Mouse (Mus musculus): Measurements from ENCODE around the gene Wnt4. TPM values are rescaled to one million over a fixed set of nuclear protein-coding genes. Genes with fewer than 3 reads are reported as not detected.
A peak's percentile ranks its signal among the peaks of the same experiment; 100 is the strongest.

The Wnt4 gene
- under 1 TPM; 0.09 to 0.25 (median 0.15) TPM for total RNA-seq (2022)

- DNase-seq (ENCODE audit: low spot score), result no peak
Measured at GRCm38 (mm10) chr4:137277166-137277513, at the start of gene Wnt4. TSS of gene Wnt4 (plus strand) at chr4:137277489.

DNA sequence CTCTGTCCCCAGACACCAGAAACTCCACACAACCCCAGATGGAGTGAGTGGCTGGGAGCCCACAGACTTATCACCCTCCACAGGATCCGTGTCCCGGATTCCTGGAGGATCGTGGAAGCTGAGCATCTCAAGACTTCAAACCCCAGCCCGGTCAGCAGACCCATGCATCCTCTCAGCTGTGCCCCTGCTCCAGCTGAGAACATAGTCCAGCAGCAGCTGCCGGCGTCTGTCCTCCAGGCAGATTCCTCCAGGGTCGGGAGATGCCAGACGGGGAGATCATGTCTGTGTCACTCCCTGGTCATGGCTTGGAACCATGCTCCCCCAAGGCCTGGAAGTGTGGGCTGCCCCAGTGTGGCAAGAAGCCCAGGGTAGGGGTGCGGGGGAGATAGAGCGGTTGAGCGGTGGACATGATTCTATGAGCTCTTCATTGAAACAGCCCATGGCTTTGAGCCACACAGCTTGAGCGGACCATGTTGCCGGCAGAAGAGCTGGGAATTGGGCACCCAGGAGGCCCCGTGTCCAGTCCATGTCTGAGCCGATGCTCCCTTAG lies 48.6 kb upstream of the Wnt4 start:
- no peak for DNase-seq (ENCODE audit: low spot score)

- peak; percentile 38 for DNase-seq (ENCODE audit: low spot score)
Measured at GRCm38 (mm10) chr4:137231494-137232470, 45.5 kb upstream of the Wnt4 start.

DNA sequence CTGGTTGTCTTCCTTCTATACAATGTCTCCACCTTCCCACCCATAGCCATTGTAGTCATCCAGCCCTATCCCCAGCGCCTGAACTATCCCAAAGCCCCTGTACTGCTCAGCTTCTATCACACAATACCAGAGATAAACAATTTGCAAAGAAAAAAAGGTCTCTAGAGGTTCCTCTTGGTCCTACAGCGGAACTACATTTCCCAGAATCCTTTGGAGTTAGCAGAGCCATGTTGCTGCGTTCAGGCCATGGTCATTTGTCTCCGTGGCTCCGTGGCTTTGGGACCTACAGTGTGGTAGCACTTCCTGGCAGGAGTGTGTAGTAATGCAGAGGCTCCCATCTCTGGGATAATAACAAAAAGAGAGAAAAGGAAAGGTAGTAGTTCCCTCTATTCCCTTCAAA lies 43.7 kb upstream of the Wnt4 start:
- DNase-seq (ENCODE audit: low spot score), result no peak

DNA sequence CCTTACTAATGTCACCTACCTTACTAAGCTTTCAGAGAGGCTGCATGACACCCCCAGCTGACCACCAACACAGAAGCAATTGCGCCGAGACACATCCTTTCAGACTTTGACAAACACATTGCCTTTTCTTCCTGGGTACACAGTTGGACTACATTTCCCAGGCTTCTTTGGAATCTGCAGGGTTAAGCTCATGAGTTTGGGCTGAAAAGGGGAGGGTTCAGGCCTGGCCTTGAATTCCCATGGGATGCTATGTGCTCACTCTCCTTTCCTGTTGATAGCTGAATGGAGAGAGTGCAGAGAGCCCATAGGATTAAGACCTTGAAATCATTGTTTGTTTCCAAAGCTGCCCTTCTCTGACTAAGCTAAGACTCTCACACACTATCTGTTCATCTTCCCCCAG lies 42.8 kb upstream of the Wnt4 start:
- DNase-seq (ENCODE audit: low spot score), result peak; percentile 18

DNA sequence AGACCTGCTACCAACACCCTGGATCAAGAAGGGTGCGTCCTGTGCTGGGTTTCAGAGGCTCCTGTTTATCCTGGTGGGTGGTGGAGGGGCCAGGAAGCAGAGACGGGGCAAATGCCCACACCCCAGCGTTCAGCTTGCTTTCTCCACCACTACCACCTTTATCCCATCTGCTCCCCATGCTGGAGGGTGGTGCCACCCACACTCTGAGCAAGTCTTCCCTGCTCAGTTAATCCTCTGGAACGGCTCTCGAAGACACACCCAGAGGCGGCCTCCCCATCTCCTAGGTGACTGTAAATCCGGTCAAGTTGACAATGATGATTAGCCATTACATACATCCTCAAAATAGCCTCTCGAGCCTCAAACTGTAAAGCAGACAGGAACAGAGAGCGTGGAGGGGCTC lies 41.9 kb upstream of the Wnt4 start:
- no peak for DNase-seq (ENCODE audit: low spot score)

DNA sequence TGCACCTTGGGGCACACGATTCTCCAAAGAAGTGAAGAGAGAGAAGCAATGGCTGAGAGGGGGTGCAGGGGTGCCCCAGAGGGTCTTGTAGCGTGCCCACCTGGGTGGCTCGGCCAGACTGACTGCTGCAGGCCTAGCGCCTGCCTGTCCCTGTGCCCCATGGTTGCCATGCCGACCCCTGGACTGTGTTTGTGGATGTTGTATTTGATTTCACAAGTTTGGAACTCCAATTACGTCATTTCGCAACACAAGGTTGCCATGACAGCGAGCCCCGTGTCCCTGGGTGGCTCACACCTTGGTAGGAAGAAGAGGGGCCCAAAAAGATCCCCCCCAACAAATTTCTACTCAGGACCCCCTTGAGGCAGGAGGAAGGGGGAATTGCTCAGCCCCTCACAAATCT lies 32.4 kb upstream of the Wnt4 start:
- no peak for DNase-seq (ENCODE audit: low spot score)

DNA sequence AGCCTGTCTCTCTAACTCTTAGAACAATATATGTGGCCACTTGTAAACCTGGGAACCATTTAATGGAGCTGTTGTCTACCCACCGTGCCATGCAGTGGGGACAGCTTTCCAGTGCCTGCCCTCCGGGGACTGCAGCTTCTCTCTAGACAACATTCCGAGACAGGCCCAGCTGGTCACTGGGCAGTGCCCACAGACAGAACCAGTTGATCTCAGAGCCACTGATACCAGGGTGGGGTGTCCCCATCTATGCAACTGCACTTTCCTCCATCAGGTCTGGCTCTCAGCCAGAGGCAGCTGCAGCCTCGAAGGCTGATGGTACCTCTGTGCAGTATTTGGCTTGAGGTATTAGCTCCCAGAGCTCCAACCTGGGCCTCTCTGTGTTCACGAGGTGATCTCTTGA lies 27.0 kb upstream of the Wnt4 start:
- DNase-seq (ENCODE audit: low spot score), result no peak

- no peak for DNase-seq (ENCODE audit: low spot score)
Measured at GRCm38 (mm10) chr4:137250849-137251248, 26.4 kb upstream of the Wnt4 start.

DNA sequence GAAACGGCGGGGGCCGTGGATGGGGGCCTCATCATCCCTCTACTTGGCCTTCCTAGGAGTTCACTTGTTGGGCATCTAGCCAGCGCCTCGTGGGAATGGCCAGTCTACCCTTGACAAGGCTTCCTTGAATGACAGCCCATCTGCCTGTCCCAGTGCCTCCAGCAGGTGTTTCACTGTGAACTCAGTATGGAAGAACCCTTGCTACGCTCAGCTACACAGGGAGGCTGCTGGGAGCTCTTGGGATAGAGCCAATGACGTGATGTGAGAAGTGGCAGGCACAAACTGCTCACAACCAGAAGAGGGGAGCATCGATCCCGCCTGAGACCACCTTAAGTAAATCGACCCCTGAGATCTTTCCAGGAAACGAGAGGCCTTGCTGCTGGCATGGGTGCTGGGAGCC lies 23.7 kb upstream of the Wnt4 start:
- DNase-seq (ENCODE audit: low spot score), result no peak

DNA sequence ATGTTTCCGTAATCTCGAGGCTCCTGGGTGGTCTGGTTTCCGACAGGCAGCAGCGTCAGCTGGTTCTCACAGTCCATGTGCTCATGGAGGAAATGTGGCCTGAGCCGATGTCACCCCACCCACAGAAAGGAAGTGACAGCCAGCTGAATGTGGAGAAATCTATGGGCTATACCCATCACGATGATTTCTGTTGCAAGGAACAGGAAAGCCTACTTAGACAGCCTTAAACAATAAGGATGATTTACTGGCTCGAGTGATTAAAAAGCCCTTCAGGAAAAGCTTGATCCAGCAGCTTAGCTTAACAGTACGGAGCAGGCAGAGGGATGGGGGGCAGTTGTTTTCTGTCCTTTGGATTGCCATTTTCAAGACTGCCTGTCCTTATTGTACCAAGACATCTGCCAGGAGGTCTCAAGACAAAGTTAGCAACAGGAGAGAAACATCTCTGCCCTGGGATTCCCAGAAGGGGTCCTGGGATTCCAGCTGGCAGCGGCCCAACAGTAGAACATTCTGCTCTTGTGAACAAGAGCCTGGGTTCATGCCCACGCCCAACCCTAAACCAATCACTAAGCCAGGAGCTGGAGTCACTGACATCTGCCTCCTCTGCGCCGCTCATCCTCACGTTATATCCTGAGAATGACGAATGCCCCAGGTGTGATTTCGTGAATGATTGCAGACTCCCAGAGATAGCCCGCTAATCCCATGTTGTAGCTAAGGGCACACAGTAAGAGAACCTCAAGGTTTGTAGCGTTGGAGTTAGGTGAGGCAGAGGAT lies 22.9 kb upstream of the Wnt4 start:
- DNase-seq (ENCODE audit: low spot score), result no peak

- DNase-seq (ENCODE audit: low spot score), result no peak
Measured at GRCm38 (mm10) chr4:137255568-137255967, 21.7 kb upstream of the Wnt4 start.

DNA sequence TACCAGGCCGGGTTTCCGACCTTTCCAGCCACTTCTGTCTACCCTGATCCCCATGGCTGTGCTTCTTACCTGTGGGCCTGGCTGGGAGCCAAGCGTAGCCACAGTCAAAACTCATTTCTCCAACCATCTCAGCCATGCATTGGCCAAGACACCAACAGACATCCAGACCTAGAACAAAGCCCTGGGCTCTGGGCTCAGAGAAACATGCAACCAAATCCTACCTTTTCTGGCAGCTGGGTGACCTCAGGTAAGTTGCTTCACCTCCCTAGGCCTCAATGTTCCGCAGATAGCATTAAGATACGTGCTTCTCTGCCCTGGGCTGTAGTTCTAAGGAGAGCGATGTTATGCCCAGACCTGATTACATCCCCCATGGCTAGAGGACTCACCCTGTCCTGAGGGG lies 15.5 kb upstream of the Wnt4 start:
- no peak for DNase-seq (ENCODE audit: low spot score)

DNA sequence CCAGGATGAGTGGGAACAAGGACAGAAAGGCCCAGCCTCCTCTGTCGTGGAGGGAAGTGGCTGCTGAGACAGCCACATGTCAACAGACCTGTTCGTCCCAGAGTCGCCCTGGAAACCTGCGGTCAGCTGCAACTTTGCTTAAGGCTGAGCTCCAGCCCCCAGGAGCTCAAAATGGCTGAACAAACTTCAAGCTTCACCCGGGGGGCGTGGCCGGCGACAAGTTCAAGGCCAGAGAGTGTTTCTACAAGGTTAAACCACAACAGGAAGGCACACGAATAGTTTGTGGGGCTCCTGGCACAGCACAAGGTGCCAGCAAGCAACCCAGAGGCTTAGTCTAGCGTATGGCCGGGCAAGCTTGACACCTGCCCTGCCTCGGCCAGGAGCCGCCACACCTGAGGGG lies 13.2 kb upstream of the Wnt4 start:
- DNase-seq (ENCODE audit: low spot score), result no peak

GRCm38 (mm10) chr4:137265116-137265515 lies 12.2 kb upstream of the Wnt4 start:
- no peak for DNase-seq (ENCODE audit: low spot score)

DNA sequence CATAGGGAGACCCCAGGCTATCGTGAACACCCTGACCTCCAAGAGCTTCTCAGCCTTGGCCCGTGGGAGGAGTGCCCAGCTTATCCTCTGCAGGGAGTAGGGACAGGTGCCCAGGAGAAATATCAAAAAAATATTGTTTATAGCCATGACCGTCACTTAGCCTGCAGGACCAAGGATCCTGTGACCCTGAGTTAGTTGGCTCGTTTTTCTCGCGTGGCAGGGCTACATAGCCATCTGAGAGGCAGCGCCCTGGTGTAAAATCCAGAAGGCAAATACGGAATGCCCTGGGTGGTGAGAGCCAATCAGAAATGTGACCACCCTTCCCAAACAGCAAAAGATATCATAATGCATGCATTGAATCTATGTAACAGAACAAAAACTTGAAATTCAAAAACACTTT lies 8.7 kb upstream of the Wnt4 start:
- no peak for DNase-seq (ENCODE audit: low spot score)

DNA sequence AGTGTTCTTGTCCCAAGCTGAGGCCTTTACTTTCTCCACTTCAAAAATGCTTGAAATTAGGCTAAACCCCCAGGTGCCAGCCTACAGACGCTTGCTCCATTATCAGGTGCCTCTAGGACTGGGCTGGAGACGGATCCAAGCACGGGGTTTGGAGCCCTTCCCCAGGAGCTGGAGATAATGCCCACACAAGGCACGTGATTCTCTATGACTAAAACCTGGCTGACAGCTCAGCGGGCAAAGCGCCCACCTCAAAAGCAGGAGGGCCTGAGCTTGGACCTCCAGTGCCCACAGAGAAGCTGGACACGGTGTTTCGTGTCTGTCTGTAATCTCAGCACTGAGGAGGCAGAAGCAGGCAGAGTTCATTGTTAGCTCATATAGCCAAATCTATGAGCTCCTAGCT lies 5.4 kb upstream of the Wnt4 start:
- peak; percentile 32 for DNase-seq (ENCODE audit: low spot score)

GRCm38 (mm10) chr4:137274304-137274703 lies 3.0 kb upstream of the Wnt4 start:
- DNase-seq (ENCODE audit: low spot score), result no peak

GRCm38 (mm10) chr4:137276443-137277165 lies 685 bp upstream of the Wnt4 start:
- no peak for DNase-seq (ENCODE audit: low spot score)

GRCm38 (mm10) chr4:137277600-137278143 lies 383 bp downstream of the Wnt4 start:
- no peak for DNase-seq (ENCODE audit: low spot score)

Data from heart, adult 8-10 months (tissue).